Mouse (Mus musculus) C2C12 (cell line): ENCODE data around the gene Kdm2b.

ENCODE experiments used
- CEBPB ChIP-seq: IDR thresholded peaks from one replicate; pipeline ENCODE4 v1.6.1; 2011; ENCODE audit warnings: low read depth, mild to moderate bottlenecking, control low read depth, moderate library complexity
- CTCF ChIP-seq: IDR thresholded peaks from one replicate; pipeline ENCODE4 v1.5.1; 2011; ENCODE audit not compliant: control insufficient read depth, insufficient read depth, insufficient read length
- FOSL1 ChIP-seq: IDR thresholded peaks from one replicate; pipeline ENCODE4 v1.8.0; 2011; ENCODE audit warnings: mild to moderate bottlenecking, low read length; ENCODE audit not compliant: poor library complexity, insufficient read depth, severe bottlenecking
- MAX ChIP-seq: IDR thresholded peaks from one replicate; pipeline ENCODE4 v1.6.1; 2011; ENCODE audit warnings: mild to moderate bottlenecking, control low read depth
- MYOG ChIP-seq: IDR thresholded peaks from one replicate; pipeline ENCODE4 v1.6.1; 2011; ENCODE audit not compliant: control insufficient read depth, insufficient read length; ENCODE audit errors: extremely low read depth
- USF1 ChIP-seq: IDR thresholded peaks from one replicate; pipeline ENCODE4 v1.6.1; 2011; ENCODE audit warnings: low read depth, mild to moderate bottlenecking, control low read depth, moderate library complexity

- TF ChIP-seq CTCF (no peak), USF1 (no peak), FOSL1 (no peak), MAX (no peak), MYOG (no peak), CEBPB (no peak)
Observed at GRCm38 (mm10) chr5:123005716-123006592, 16.3 kb upstream of the Kdm2b start.
